Mouse (Mus musculus) lung, postnatal 0 days (tissue): ENCODE measurements around the gene Eif4e3.

Experiments used
- CTCF ChIP-seq: IDR thresholded peaks from 2 replicates; pipeline ENCODE4 v1.5.1; 2016; ENCODE audit warnings: antibody characterized with exemption, mild to moderate bottlenecking
- EP300 ChIP-seq: IDR thresholded peaks from 2 replicates; pipeline ENCODE4 v1.6.1; 2016; ENCODE audit warnings: antibody characterized with exemption, mild to moderate bottlenecking, control low read depth

DNA sequence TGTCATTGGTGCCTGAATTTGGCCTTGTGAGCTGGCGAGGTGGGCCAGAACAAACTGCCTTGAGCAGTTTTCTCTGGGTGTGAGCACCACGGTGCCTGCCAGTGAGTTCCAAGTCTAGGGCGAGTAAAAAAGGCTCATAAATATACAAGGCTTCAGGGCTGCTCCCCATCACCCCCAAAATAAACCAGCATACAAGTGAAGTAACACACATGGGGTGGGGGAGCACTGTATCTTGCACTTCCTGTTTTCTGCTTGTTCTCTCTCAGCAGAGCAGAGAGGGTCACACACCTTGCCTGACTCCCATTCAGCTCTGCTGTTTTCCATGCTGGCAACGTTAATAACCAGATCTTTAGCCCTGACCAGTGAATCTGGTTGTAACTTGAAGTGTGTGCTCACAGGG lies 29.1 kb downstream of the Eif4e3 start:
- TF ChIP-seq CTCF: no peak
- TF ChIP-seq EP300: no peak
